Mouse (Mus musculus) retina, postnatal 7 days (tissue): ENCODE results near the gene Ctdspl.

Experiments
- DNase-seq: peaks from one replicate; pipeline ENCODE4 v3.0.0-alpha.2; 2012; ENCODE audit warnings: low read depth, low spot score

Gene Ctdspl

GRCm38 (mm10) chr9:118949654-118950053, 23.4 kb downstream of the Ctdspl start:
- DNase-seq = no peak

- no peak for DNase-seq
Measured at GRCm38 (mm10) chr9:118950061-118950460, 23.8 kb downstream of the Ctdspl start.

- DNase-seq = no peak
Measured at GRCm38 (mm10) chr9:118950751-118951150, 24.5 kb downstream of the Ctdspl start.

GRCm38 (mm10) chr9:118951381-118951780, 25.1 kb downstream of the Ctdspl start:
- DNase-seq = no peak

GRCm38 (mm10) chr9:118952180-118952579, 25.9 kb downstream of the Ctdspl start:
- no peak for DNase-seq

GRCm38 (mm10) chr9:118953465-118954194, 27.4 kb downstream of the Ctdspl start:
- no peak for DNase-seq

GRCm38 (mm10) chr9:118958802-118959201, 32.5 kb downstream of the Ctdspl start:
- DNase-seq = no peak

- DNase-seq = no peak
Measured at GRCm38 (mm10) chr9:118960415-118961091, 34.3 kb downstream of the Ctdspl start.

GRCm38 (mm10) chr9:118963149-118963548, 36.9 kb downstream of the Ctdspl start:
- no peak for DNase-seq

- no peak for DNase-seq
Measured at GRCm38 (mm10) chr9:118964263-118965034, 38.2 kb downstream of the Ctdspl start.

GRCm38 (mm10) chr9:118969810-118970209, 43.6 kb downstream of the Ctdspl start:
- no peak for DNase-seq

- no peak for DNase-seq
Measured at GRCm38 (mm10) chr9:118973028-118973427, 46.8 kb downstream of the Ctdspl start.

GRCm38 (mm10) chr9:118973566-118973965, 47.3 kb downstream of the Ctdspl start:
- no peak for DNase-seq

- DNase-seq = no peak
Measured at GRCm38 (mm10) chr9:118974148-118974547, 47.9 kb downstream of the Ctdspl start.

- DNase-seq = no peak
Measured at GRCm38 (mm10) chr9:118975211-118975671, 49.0 kb downstream of the Ctdspl start.

GRCm38 (mm10) chr9:118975758-118976157, 49.5 kb downstream of the Ctdspl start:
- no peak for DNase-seq

GRCm38 (mm10) chr9:118976561-118976960, 50.3 kb downstream of the Ctdspl start:
- DNase-seq = no peak

- DNase-seq = no peak
Measured at GRCm38 (mm10) chr9:118977425-118977824, 51.2 kb downstream of the Ctdspl start.

GRCm38 (mm10) chr9:118980411-118980823, 54.2 kb downstream of the Ctdspl start:
- DNase-seq = no peak

GRCm38 (mm10) chr9:118984650-118985432, 58.6 kb downstream of the Ctdspl start:
- no peak for DNase-seq

- no peak for DNase-seq
Measured at GRCm38 (mm10) chr9:118986286-118986685, 60.0 kb downstream of the Ctdspl start.
